Mouse (Mus musculus) hindbrain, embryonic 14.5 days (tissue): ENCODE measurements around the gene Atp2c2. TPM values are rescaled to one million over a fixed set of nuclear protein-coding genes. Genes with fewer than 3 reads are reported as not detected.

Experiments
- ATAC-seq: fragments of 200-750 bp; cut with Nextera tagmentation; 2 replicates; pipeline ENCODE4 v1.8.0; 2017; ENCODE audit warnings: moderate number of reproducible peaks, mild to moderate bottlenecking, moderate TSS enrichment, moderate library complexity; ENCODE audit not compliant: low FRiP score
- DNase-seq: peaks from one replicate; pipeline ENCODE4 v3.0.0-alpha.2; 2015; ENCODE audit warnings: low spot score
- H3K27ac ChIP-seq: fragments of 300-500 bp; sonication (generic); 2 replicates; pipeline ENCODE4 v1.5.1; 2014; ENCODE audit warnings: mild to moderate bottlenecking, moderate library complexity
- H3K27me3 ChIP-seq: fragments of 300-500 bp; sonication (generic); 2 replicates; pipeline ENCODE4 v1.6.1; 2014; ENCODE audit warnings: mild to moderate bottlenecking, low read length, mixed read lengths; ENCODE audit not compliant: control insufficient read depth, insufficient read depth
- H3K36me3 ChIP-seq: fragments of 300-500 bp; sonication (generic); replicated peaks from 2 replicates; pipeline ENCODE4 v1.6.1; 2014; ENCODE audit not compliant: control insufficient read depth, insufficient read depth
- H3K4me1 ChIP-seq: fragments of 300-500 bp; sonication (generic); replicated peaks from 2 replicates; pipeline ENCODE4 v1.6.1; 2014; ENCODE audit warnings: antibody characterized with exemption, low read length, mixed read lengths; ENCODE audit not compliant: control insufficient read depth, insufficient read depth
- H3K4me2 ChIP-seq: fragments of 300-500 bp; sonication (generic); replicated peaks from 2 replicates; pipeline ENCODE4 v1.6.1; 2014; ENCODE audit warnings: mild to moderate bottlenecking, moderate library complexity
- H3K4me3 ChIP-seq: fragments of 300-500 bp; sonication (generic); replicated peaks from 2 replicates; pipeline ENCODE4 v1.5.1; 2014; ENCODE audit warnings: mild to moderate bottlenecking, low read length
- H3K9ac ChIP-seq: fragments of 300-500 bp; sonication (generic); 2 replicates; pipeline ENCODE4 v1.6.1; 2014
- H3K9me3 ChIP-seq: fragments of 300-500 bp; sonication (generic); 2 replicates; pipeline ENCODE4 v1.6.1; 2016; ENCODE audit warnings: low read length; ENCODE audit not compliant: control insufficient read depth
- WGBS: fragments of 180-500 bp; shearing (Covaris S2); extraction: QIAGEN DNeasy Blood & Tissue Kit; methylation state at CpG from one replicate; pipeline ENCODE4 v1.1.7; 2014; 5-methylcytosine and 5-hydroxymethylcytosine counted together
- polyA plus RNA-seq: library from polyadenylated mRNA; unstranded; fragments of >200 nt; fragmentation: Nextera tagmentation; extraction: Ambion mirVana; gene quantifications from 2 replicates; pipeline ENCODE4 v1.2.1, GENCODE M21; 2014

The Atp2c2 gene
- polyA plus RNA-seq, 1 experiment from 2014 or later, result 0.13 TPM

DNA sequence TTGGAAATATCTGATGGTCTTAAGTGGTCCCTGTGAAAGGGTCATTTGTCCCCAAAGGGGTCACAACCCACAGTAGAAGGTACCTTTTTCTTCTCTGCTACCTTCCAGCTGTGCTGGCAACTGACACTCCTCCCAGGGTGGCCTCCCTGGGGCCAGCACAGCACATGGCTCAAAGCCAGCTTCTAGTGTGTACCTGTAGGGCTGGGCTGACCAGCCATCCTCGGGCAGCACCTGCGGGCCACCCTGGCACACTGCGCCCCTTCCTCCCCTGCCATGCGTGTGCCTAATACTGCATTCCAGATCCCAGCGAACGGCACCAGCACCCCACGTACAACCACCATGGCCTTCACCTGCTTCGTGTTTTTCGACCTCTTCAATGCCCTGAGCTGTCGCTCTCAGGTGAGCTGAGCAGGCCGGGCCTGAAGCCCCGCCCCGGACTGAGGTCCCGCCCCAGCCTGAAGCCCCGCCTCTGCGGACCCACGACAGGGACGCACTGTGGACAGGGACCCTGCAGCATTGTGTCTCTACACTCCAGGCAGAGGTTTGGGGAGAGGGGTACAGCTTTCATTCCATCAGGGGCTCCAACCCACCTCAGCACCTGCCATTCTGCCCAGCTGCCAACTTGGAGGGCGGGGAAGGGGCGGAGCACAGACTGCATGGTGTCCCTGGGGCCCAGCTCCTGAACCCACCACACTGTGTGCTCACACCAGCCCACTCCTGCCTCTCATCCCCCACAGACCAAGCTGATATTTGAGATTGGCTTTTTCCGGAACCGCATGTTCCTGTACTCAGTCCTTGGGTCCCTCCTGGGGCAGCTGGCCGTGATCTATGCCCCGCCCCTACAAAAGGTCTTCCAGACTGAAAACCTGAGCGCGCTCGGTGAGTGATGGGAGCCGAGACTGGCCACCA is 55.7 kb downstream of the Atp2c2 start:
- Histone ChIP-seq H3K9me3 (no peaks in the 10 kb centered on the region), H3K4me2 (peak overlapping the region; percentile 39), H3K4me3 (peak overlapping the region; percentile 14), H3K27me3 (no peaks in the 10 kb centered on the region), H3K9ac (no peak overlapping the region; the same call in 1 of the 2 replicates), H3K4me1 (0 out of 2 replicates have a peak, but pooled peaks cover 13% of the 10 kb centered on the region), H3K36me3 (0 out of 2 replicates have a peak, but pooled peaks cover 7% of the 10 kb centered on the region), H3K27ac (no peak overlapping the region)
- ATAC-seq, result 0 out of 2 replicates have a peak, but pooled peaks have one; percentile 32
- WGBS, result 22% methylated on average over 27 of the region's 28 CpGs
- DNase-seq, result no peak

- no peaks in the 10 kb centered on the region for H3K27me3 ChIP-seq
- 0 out of 2 replicates have a peak, but pooled peaks cover 13% of the 10 kb centered on the region for H3K4me1 ChIP-seq
- H3K9me3 ChIP-seq, result no peaks in the 10 kb centered on the region
- ATAC-seq, result no peak
- no peak overlapping the region for H3K9ac ChIP-seq
- H3K36me3 ChIP-seq, result peaks cover 10% of the 10 kb centered on the region; the same call in 1 of the 2 replicates
- DNase-seq, result no peak
- WGBS, result 68% methylated on average over 2 of the region's 2 CpGs
- H3K4me3 ChIP-seq, result no peak overlapping the region
- H3K27ac ChIP-seq, result no peak overlapping the region
- H3K4me2 ChIP-seq, result no peak overlapping the region
Measured at GRCm38 (mm10) chr8:119756147-119756461, 56.3 kb downstream of the Atp2c2 start.

DNA sequence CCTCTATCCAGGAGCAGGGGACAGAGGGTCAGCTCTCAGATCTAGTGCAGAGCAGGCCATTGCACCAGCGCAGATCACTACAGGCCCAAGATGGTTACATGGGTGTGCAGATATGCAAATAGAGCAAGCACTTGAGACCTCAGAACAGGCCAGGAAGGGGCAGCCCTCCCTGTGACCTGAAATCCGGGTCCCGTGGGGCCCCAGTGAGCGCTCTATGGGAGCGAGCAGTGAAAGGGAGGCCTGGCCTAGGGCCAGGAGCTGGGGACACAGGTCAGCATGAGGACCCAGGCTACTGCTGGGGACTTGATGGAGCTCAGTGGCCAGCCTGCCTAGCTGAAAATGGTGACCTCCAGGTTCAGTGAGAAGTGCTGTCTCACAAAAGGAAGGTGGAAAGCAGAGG is 56.7 kb downstream of the Atp2c2 start:
- H3K27me3 ChIP-seq, result no peaks in the 10 kb centered on the region
- H3K9ac ChIP-seq, result no peak overlapping the region
- no peaks in the 10 kb centered on the region for H3K9me3 ChIP-seq
- peaks cover 15% of the 10 kb centered on the region; the same call in 1 of the 2 replicates for H3K36me3 ChIP-seq
- H3K4me3 ChIP-seq, result no peak overlapping the region
- no peak overlapping the region for H3K27ac ChIP-seq
- DNase-seq (no peak), ATAC-seq (no peak)
- 0 out of 2 replicates have a peak, but pooled peaks cover 13% of the 10 kb centered on the region for H3K4me1 ChIP-seq
- H3K4me2 ChIP-seq, result no peak overlapping the region
- WGBS, result 57% methylated on average over 5 of the region's 5 CpGs

DNA sequence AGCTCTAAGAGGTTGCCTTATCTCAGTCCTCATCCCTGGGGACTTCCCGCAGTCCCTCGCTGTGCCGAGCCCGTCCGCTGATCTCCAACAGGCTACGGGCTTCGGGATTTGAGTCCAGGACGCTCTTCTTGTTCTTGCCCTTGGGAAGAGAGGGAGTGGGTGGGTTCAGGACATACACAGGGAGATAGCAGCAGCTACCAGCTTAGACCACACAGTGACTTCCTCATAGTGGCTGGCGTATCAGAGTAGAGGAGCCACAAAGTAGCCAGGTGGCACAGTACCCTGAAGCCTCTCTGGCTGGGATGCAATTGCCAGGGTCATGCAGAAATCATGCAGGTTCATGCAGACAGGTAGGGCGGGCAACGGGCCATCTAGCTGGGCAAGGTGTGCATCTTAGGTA is 61.9 kb downstream of the Atp2c2 start:
- Histone ChIP-seq H3K4me3 (no peak overlapping the region), H3K27me3 (no peaks in the 10 kb centered on the region), H3K4me1 (no peaks in the 10 kb centered on the region), H3K4me2 (no peak overlapping the region), H3K9me3 (no peaks in the 10 kb centered on the region), H3K36me3 (peaks cover 39% of the 10 kb centered on the region; the same call in 1 of the 2 replicates), H3K27ac (no peak overlapping the region), H3K9ac (no peak overlapping the region)
- ATAC-seq (no peak), DNase-seq (no peak)
- 91% methylated on average over 11 of the region's 11 CpGs for WGBS

DNA sequence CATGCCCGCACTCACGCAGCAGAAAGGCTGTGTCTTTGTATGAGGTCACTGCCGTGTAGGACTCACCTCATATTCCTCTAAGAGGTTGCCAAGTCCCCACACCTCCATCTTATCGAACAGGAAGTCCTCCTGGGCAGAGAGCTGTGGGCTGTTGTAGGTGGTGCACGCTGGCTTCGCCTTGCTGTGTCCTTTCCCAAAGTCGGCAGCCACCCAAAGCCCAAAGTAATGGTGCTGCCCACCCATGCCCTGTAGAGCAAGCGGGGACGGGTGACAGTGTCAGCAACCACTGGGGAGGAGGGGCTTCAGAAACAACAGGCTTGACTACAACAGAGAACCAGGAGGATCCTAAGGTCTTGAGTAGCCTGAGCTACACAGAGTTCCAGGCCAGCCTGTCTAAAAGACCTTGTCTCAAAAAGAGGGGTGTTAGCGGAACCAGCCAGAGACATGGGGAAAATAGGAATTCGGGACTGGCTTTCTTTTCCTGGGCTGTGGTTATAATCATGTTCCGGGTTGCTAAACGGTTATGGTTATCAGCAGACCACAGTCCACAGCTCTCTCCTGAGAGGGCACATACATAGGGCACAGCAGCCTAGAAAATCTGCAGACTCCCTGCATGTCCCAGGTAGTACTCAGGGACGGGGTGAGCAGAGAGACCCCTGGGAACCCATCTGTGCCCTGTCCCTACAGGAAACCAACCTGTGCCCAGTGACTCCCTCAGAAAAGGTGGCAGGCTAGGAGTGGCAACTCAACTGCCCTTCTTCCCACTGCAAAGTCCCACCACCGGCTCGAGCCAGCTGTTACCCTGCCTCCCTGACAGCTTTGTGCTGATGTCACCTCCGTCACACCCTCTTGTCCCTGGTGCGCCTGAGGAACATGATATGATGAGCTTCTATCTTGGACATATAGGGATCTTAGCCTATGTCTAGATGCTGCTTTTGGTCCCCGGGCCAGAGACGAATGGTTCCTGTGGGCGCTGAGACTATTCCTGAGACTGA is 62.7 kb downstream of the Atp2c2 start:
- no peaks in the 10 kb centered on the region for H3K27me3 ChIP-seq
- no peak for DNase-seq
- H3K4me1 ChIP-seq, result no peaks in the 10 kb centered on the region
- WGBS, result 93% methylated on average over 21 of the region's 21 CpGs
- H3K4me2 ChIP-seq, result no peak overlapping the region
- no peak for ATAC-seq
- H3K36me3 ChIP-seq, result peaks cover 47% of the 10 kb centered on the region; the same call in 1 of the 2 replicates
- H3K9me3 ChIP-seq, result no peaks in the 10 kb centered on the region
- no peak overlapping the region for H3K9ac ChIP-seq
- H3K27ac ChIP-seq, result no peak overlapping the region
- no peak overlapping the region for H3K4me3 ChIP-seq

GRCm38 (mm10) chr8:119765311-119765710 is 65.5 kb downstream of the Atp2c2 start:
- no peak for ATAC-seq
- Histone ChIP-seq H3K9ac (no peak overlapping the region), H3K36me3 (peaks cover 52% of the 10 kb centered on the region), H3K4me3 (no peak overlapping the region), H3K27ac (no peak overlapping the region), H3K4me1 (no peaks in the 10 kb centered on the region), H3K9me3 (no peaks in the 10 kb centered on the region), H3K4me2 (no peak overlapping the region), H3K27me3 (no peaks in the 10 kb centered on the region)
- DNase-seq, result no peak
- WGBS, result 89% methylated on average over 10 of the region's 10 CpGs

DNA sequence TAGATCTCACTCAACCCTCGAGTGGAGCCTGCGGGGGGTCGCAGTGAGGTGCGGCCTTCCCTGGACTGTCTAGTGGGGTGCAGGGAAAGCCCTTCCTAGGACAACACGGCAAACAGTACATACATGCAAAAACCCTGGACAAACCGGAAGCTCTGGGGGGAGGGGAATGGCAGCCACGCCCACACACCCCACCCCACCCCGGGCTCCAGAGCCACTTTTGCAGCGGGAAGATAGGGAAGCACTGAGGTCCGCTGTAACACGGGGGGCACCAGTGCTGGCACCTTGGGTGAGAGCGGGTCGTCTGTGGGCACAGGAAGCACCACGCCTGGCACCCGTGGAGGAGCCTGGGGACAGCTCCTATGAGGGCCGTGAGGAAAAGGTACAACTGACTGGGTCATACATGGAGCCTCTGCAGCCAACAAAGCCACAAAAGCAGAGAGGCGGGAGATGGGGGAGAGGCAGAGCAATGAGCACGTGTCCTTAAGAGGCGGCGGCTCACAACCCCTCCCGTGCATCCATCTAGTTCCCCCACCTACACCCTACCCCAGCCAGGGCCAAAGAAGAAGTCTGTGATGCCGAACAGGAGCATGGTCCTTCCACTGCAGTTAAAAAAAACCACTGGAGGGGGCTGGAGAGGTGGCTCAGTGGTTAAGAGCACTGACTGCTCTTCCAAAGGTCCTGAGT is 66.1 kb downstream of the Atp2c2 start:
- no peaks in the 10 kb centered on the region for H3K4me1 ChIP-seq
- no peak overlapping the region for H3K4me2 ChIP-seq
- DNase-seq (no peak), ATAC-seq (no peak)
- H3K27me3 ChIP-seq, result no peaks in the 10 kb centered on the region
- peaks cover 51% of the 10 kb centered on the region for H3K36me3 ChIP-seq
- no peaks in the 10 kb centered on the region for H3K9me3 ChIP-seq
- 87% methylated on average over 22 of the region's 22 CpGs for WGBS
- no peak overlapping the region for H3K27ac ChIP-seq
- no peak overlapping the region for H3K4me3 ChIP-seq
- H3K9ac ChIP-seq, result no peak overlapping the region

DNA sequence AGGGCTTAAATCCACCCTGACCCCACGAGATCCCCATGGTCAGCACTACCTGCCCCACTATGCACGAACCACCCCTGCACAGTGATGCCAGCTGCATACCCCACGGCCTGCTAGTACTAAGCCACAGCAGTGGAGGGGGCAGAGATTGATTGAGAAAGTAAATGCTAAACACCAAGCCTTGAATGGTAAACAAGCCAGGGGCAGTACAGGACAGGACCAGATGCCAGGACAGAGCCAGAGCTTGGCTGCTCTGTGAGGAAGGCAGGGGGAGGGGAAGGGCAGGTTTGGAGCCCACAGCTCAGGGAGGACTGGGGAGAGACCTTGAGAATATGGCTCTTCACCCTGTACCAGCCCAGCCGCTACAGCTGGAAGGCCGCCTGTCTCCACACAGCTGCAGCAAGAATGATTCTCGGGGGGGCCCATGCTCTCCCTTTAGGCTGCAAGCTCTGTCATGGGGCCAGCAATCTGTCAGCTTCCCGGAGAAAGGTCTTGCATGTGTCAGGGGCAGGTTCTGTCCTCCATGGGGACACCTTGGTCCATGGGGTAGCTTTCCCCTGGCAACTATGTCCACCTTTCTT is 76.9 kb downstream of the Atp2c2 start:
- 83% methylated on average over 7 of the region's 7 CpGs for WGBS
- H3K9me3 ChIP-seq, result no peaks in the 10 kb centered on the region
- peaks cover 17% of the 10 kb centered on the region for H3K4me1 ChIP-seq
- no peak overlapping the region for H3K4me3 ChIP-seq
- no peak for DNase-seq
- no peak overlapping the region for H3K27ac ChIP-seq
- H3K36me3 ChIP-seq, result peaks cover 8% of the 10 kb centered on the region
- H3K4me2 ChIP-seq, result no peak overlapping the region
- H3K27me3 ChIP-seq, result no peaks in the 10 kb centered on the region
- ATAC-seq, result no peak
- no peak overlapping the region for H3K9ac ChIP-seq
